Mouse (Mus musculus): ENCODE results near the gene Ccl25. TPM values are rescaled to one million over a fixed set of nuclear protein-coding genes. Genes with fewer than 3 reads are reported as not detected.

Gene Ccl25
- total and polyA plus RNA-seq, 2 experiments = 3.3 to 10.9 TPM

DNA sequence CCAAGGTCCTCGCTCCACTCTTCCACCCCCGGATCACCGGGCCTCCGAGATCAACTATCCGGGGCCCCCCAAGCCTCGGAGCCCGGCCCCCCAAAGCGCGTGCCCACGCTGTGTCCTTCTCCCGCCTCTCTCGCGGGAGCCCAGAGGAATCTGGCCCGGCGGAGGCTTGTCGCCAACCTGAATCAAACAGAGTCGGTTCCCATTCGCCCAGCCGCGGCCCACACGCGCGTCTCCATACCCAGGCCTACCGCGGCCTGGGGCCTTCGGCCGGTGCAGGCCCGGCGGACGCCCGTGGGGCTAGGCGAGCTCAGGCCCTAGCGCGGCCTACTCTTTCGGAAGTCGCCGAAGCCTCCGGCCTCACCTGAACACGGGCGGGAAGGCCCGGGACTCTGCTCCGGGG is 485 bp upstream of the Ccl25 start:
- no peak for TF ChIP-seq POLR2A (IDR thresholded peaks at IDR 0.05; ENCODE audit: extremely low read depth, insufficient read depth, low read length)
- no peak for TF ChIP-seq CTCF (IDR thresholded peaks at IDR 0.05; ENCODE audit: low read depth, low read length)

DNA sequence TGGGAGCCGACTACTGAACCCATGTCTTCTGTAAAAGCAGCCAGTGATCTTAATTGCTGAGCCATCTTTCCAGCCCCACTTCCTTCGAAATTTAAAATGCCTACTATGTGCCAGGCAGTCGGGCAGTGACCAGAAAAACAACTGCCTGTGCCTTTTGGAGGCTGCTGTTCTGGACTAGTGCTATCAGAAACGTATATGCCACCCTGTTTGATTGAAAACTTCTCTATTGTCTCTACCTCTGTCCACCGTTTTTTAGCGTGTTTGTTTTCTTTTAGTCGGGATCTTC is 684 bp downstream of the Ccl25 start:
- Histone ChIP-seq H3K27ac (replicated peaks; ENCODE audit: insufficient read depth, low read depth, low read length) (peak overlapping the region; percentile 80), H3K9ac (ENCODE audit: low read depth, low read length) (peak overlapping the region; percentile 86), H3K4me3 (ENCODE audit: insufficient read depth, low read depth, low read length) (peak overlapping the region; percentile 94), H3K4me1 (ENCODE audit: control insufficient read depth, insufficient read depth, low read length) (peaks cover 29% of the 10 kb centered on the region), H3K36me3 (ENCODE audit: control insufficient read depth, insufficient read depth, low read length) (peaks cover 27% of the 10 kb centered on the region; the same call in 1 of the 2 replicates), H3K79me2 (ENCODE audit: control insufficient read depth, insufficient read depth, low read length) (peaks cover 43% of the 10 kb centered on the region), H3K27me3 (ENCODE audit: control insufficient read depth, insufficient read depth, low read length) (no peaks in the 10 kb centered on the region)
- TF ChIP-seq CTCF (IDR thresholded peaks at IDR 0.05; ENCODE audit: low read depth, low read length) (no peak), POLR2A (IDR thresholded peaks at IDR 0.05; ENCODE audit: extremely low read depth, insufficient read depth, low read length) (no peak)
- 16% methylated on average over 7 of the region's 7 CpGs for WGBS
- DNase-seq (ENCODE audit: extremely low read depth, low read depth, low spot score) = no peak

More for the DNA sequence above, 485 bp upstream of the Ccl25 start:
- DNase-seq (ENCODE audit: extremely low read depth, low read depth, low spot score) = peak; percentile 50
- Histone ChIP-seq H3K4me3 (ENCODE audit: insufficient read depth, low read depth, low read length) (peak overlapping the region; percentile 90), H3K4me1 (ENCODE audit: control insufficient read depth, insufficient read depth, low read length) (peaks cover 39% of the 10 kb centered on the region), H3K27me3 (ENCODE audit: control insufficient read depth, insufficient read depth, low read length) (no peaks in the 10 kb centered on the region), H3K9ac (ENCODE audit: low read depth, low read length) (peak overlapping the region; percentile 96), H3K79me2 (ENCODE audit: control insufficient read depth, insufficient read depth, low read length) (peaks cover 50% of the 10 kb centered on the region), H3K36me3 (ENCODE audit: control insufficient read depth, insufficient read depth, low read length) (peaks cover 21% of the 10 kb centered on the region; the same call in 1 of the 2 replicates), H3K27ac (replicated peaks; ENCODE audit: insufficient read depth, low read depth, low read length) (peak overlapping the region; percentile 81)
- under 1% methylated on average over 42 of the region's 42 CpGs for WGBS

DNA sequence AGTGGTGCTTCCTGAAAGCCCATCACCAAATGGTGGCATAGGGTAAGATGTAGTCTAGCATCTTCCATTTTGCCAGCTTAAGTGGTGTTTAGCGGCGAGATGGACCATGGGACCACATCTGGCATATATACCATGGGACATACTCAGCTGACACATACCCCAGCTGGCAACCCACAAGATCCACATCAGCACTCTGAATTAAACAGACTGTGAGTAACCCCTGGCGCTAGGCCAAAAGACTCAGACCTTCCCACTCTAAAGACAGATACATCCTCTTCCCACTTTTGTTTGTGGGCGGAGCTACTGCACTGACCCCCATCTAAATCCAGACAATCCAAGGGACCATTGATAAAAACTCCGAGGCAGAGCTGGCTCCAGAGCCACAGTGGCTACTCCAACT is 4.0 kb downstream of the Ccl25 start:
- 89% methylated on average over 5 of the region's 5 CpGs for WGBS
- no peaks in the 10 kb centered on the region for H3K27me3 ChIP-seq (ENCODE audit: control insufficient read depth, insufficient read depth, low read length)
- peaks cover 40% of the 10 kb centered on the region for H3K36me3 ChIP-seq (ENCODE audit: control insufficient read depth, insufficient read depth, low read length)
- peaks cover 17% of the 10 kb centered on the region; the same call in 1 of the 2 replicates for H3K79me2 ChIP-seq (ENCODE audit: control insufficient read depth, insufficient read depth, low read length)
- no peak overlapping the region for H3K9ac ChIP-seq (ENCODE audit: low read depth, low read length)
- H3K4me1 ChIP-seq (ENCODE audit: control insufficient read depth, insufficient read depth, low read length) = peaks cover 8% of the 10 kb centered on the region
- TF ChIP-seq CTCF (IDR thresholded peaks at IDR 0.05; ENCODE audit: low read depth, low read length) = no peak
- no peak for TF ChIP-seq POLR2A (IDR thresholded peaks at IDR 0.05; ENCODE audit: extremely low read depth, insufficient read depth, low read length)
- H3K27ac ChIP-seq (replicated peaks; ENCODE audit: insufficient read depth, low read depth, low read length) = no peak overlapping the region
- no peak overlapping the region for H3K4me3 ChIP-seq (ENCODE audit: insufficient read depth, low read depth, low read length)
- no peak for DNase-seq (ENCODE audit: extremely low read depth, low read depth, low spot score)

DNA sequence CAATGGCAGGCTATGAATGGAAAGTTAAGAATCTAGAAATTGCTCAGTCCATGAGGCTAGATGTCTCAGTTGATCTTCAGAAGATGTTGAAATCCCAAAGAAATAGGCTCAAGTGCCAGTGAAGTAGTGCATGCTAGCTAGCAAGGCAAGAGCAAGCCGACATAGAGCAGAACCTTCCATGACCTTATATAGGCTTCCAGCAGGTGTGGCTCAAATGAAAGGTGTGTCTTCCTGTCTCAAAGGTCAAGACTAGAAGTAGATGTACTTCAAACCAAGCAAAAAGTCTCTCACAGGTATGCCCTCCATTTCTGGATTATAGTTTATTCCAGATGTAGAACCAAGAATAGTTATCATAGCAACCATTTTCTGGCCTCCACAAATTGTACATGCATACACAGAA is 9.0 kb downstream of the Ccl25 start:
- TF ChIP-seq CTCF (IDR thresholded peaks at IDR 0.05; ENCODE audit: low read depth, low read length) = no peak
- no peak for TF ChIP-seq POLR2A (IDR thresholded peaks at IDR 0.05; ENCODE audit: extremely low read depth, insufficient read depth, low read length)
- H3K4me3 ChIP-seq (ENCODE audit: insufficient read depth, low read depth, low read length) = no peak overlapping the region
- peaks cover 67% of the 10 kb centered on the region for H3K36me3 ChIP-seq (ENCODE audit: control insufficient read depth, insufficient read depth, low read length)
- no peaks in the 10 kb centered on the region for H3K27me3 ChIP-seq (ENCODE audit: control insufficient read depth, insufficient read depth, low read length)
- no peaks in the 10 kb centered on the region for H3K79me2 ChIP-seq (ENCODE audit: control insufficient read depth, insufficient read depth, low read length)
- no peaks in the 10 kb centered on the region for H3K4me1 ChIP-seq (ENCODE audit: control insufficient read depth, insufficient read depth, low read length)
- no peak overlapping the region for H3K27ac ChIP-seq (replicated peaks; ENCODE audit: insufficient read depth, low read depth, low read length)
- 97% methylated on average over 1 of the region's 1 CpGs for WGBS
- H3K9ac ChIP-seq (ENCODE audit: low read depth, low read length) = no peak overlapping the region
- no peak for DNase-seq (ENCODE audit: extremely low read depth, low read depth, low spot score)

DNA sequence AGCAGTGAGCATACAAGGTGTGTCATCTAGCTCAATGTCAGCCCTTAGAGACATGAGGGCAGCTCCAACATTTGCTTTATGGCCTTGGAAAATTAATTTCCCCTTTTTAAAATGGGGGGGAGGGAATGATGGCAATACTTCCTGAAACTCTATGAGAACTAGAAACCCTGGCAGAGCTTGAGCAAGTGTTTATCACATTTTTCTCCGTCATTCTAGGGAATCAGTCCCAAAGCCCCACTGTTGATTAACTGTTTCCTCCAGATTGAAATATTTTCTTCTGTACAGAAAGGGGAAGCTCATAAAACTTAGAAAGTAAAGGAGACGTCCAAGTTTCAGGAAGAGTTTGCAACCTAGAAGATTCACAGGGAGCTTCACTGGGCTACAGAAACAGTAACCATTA is 10.7 kb downstream of the Ccl25 start:
- Histone ChIP-seq H3K27ac (replicated peaks; ENCODE audit: insufficient read depth, low read depth, low read length) (no peak overlapping the region), H3K36me3 (ENCODE audit: control insufficient read depth, insufficient read depth, low read length) (peaks cover 59% of the 10 kb centered on the region), H3K79me2 (ENCODE audit: control insufficient read depth, insufficient read depth, low read length) (peaks cover 3% of the 10 kb centered on the region; the same call in 1 of the 2 replicates), H3K4me3 (ENCODE audit: insufficient read depth, low read depth, low read length) (no peak overlapping the region), H3K9ac (ENCODE audit: low read depth, low read length) (no peak overlapping the region), H3K27me3 (ENCODE audit: control insufficient read depth, insufficient read depth, low read length) (no peaks in the 10 kb centered on the region), H3K4me1 (ENCODE audit: control insufficient read depth, insufficient read depth, low read length) (no peaks in the 10 kb centered on the region)
- TF ChIP-seq POLR2A (IDR thresholded peaks at IDR 0.05; ENCODE audit: extremely low read depth, insufficient read depth, low read length) (no peak), CTCF (IDR thresholded peaks at IDR 0.05; ENCODE audit: low read depth, low read length) (no peak)
- no peak for DNase-seq (ENCODE audit: extremely low read depth, low read depth, low spot score)
- WGBS = 83% methylated on average over 2 of the region's 2 CpGs

DNA sequence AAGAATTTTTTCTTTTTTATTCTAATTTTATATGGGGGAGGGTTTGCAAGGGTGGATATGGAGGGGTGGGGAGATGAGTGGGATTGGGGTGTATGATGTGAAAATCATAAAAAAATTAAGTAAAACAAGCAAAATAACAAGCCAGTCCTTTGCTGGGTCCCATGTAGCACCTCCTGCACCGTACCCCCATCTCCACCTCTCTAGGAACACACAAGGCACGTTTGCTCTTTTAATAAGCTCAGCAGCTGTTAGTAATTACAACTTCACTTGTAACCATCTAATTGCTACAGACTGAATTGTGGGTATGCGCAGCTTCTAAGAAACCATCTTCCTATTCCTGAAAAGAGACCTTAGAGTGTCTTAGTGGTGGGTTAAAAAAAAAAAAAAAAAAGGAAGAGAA is 15.2 kb downstream of the Ccl25 start:
- H3K27me3 ChIP-seq (ENCODE audit: control insufficient read depth, insufficient read depth, low read length) = no peaks in the 10 kb centered on the region
- DNase-seq (ENCODE audit: extremely low read depth, low read depth, low spot score) = no peak
- H3K36me3 ChIP-seq (ENCODE audit: control insufficient read depth, insufficient read depth, low read length) = peaks cover 32% of the 10 kb centered on the region
- no peak overlapping the region for H3K4me3 ChIP-seq (ENCODE audit: insufficient read depth, low read depth, low read length)
- peaks cover 3% of the 10 kb centered on the region; the same call in 1 of the 2 replicates for H3K79me2 ChIP-seq (ENCODE audit: control insufficient read depth, insufficient read depth, low read length)
- WGBS = 96% methylated on average over 3 of the region's 3 CpGs
- H3K9ac ChIP-seq (ENCODE audit: low read depth, low read length) = no peak overlapping the region
- H3K27ac ChIP-seq (replicated peaks; ENCODE audit: insufficient read depth, low read depth, low read length) = no peak overlapping the region
- TF ChIP-seq POLR2A (IDR thresholded peaks at IDR 0.05; ENCODE audit: extremely low read depth, insufficient read depth, low read length) = no peak
- no peak for TF ChIP-seq CTCF (IDR thresholded peaks at IDR 0.05; ENCODE audit: low read depth, low read length)
- H3K4me1 ChIP-seq (ENCODE audit: control insufficient read depth, insufficient read depth, low read length) = no peaks in the 10 kb centered on the region

Data from liver, adult 2 months (tissue).